Comparison of ENCODE assay signal across 30 mouse cellular contexts in genomic region chr1:186656201-186656600, GRCm38 (mm10). TPM values are rescaled to one million over a fixed set of nuclear protein-coding genes. Genes with fewer than 3 reads are reported as not detected.
DNase-seq lines count a peak whose midpoint lies in the region; ATAC-seq and TF ChIP-seq lines count a peak whose summit lies in the region.
"Had no signal": no experiment of that assay in that cellular context is flagged by ENCODE, and none has a peak within 500 bp of the region (broad histone marks: within the 10 kb centered on the region; RNA-seq: fewer than 3 reads in every experiment).

No protein-coding gene starts in this region.

- no peaks in the 10 kb centered on the region for H3K9me3 ChIP-seq in liver, embryonic 11.5 days (ENCODE audit: control insufficient read depth, low read length)
- H3K9me3 ChIP-seq in midbrain, embryonic 14.5 days (ENCODE audit: control insufficient read depth, low read length) = no peaks in the 10 kb centered on the region
- H3K9me3 ChIP-seq: embryonic facial prominence, embryonic 12.5 days; forebrain, embryonic 10.5 days; forebrain, embryonic 15.5 days; heart, embryonic 13.5 days; hindbrain, embryonic 15.5 days; kidney, embryonic 15.5 days; midbrain, embryonic 10.5 days had no signal

- no peak for TF ChIP-seq POLR2A in liver, adult 2 months (IDR thresholded peaks at IDR 0.05; ENCODE audit: extremely low read depth, insufficient read depth, low read length)

- H3K9ac ChIP-seq in liver, adult 2 months (ENCODE audit: low read depth, low read length) = no peak overlapping the region
- no peak overlapping the region for H3K9ac ChIP-seq in liver, embryonic 11.5 days (ENCODE audit: low read depth, low read length)
- H3K9ac ChIP-seq in midbrain, embryonic 14.5 days (replicated peaks; ENCODE audit: low read length) = no peak overlapping the region
- H3K9ac ChIP-seq: embryonic facial prominence, embryonic 12.5 days; forebrain, embryonic 15.5 days; heart, embryonic 13.5 days; hindbrain, embryonic 15.5 days; kidney, embryonic 15.5 days; liver, embryonic 14.5 days had no signal

- H3K27me3 ChIP-seq in liver, adult 2 months (ENCODE audit: control insufficient read depth, insufficient read depth, low read length) = no peaks in the 10 kb centered on the region
- H3K27me3 ChIP-seq in liver, embryonic 11.5 days (replicated peaks; ENCODE audit: control insufficient read depth, insufficient read depth, low read length) = no peaks in the 10 kb centered on the region
- no peaks in the 10 kb centered on the region for H3K27me3 ChIP-seq in midbrain, embryonic 14.5 days (ENCODE audit: control insufficient read depth, insufficient read depth, low read length)
- H3K27me3 ChIP-seq: embryonic facial prominence, embryonic 12.5 days; forebrain, embryonic 15.5 days; heart, embryonic 13.5 days; hindbrain, embryonic 15.5 days; kidney, embryonic 15.5 days had no signal

- no peak overlapping the region for H3K4me3 ChIP-seq in liver, adult 2 months (ENCODE audit: insufficient read depth, low read depth, low read length)
- no peak overlapping the region for H3K4me3 ChIP-seq in liver, embryonic 11.5 days (ENCODE audit: low read depth, low read length)
- H3K4me3 ChIP-seq in midbrain, embryonic 14.5 days (replicated peaks; ENCODE audit: low read depth, low read length) = no peak overlapping the region
- H3K4me3 ChIP-seq: embryonic facial prominence, embryonic 12.5 days; forebrain, embryonic 10.5 days; forebrain, embryonic 15.5 days; heart, embryonic 13.5 days; hindbrain, embryonic 15.5 days; kidney, embryonic 15.5 days; midbrain, embryonic 10.5 days had no signal

- no peak for ATAC-seq in liver, embryonic 11.5 days (replicated peaks; ENCODE audit: low FRiP score)
- ATAC-seq in midbrain, embryonic 14.5 days (ENCODE audit: low FRiP score, low TSS enrichment) = no peak
- ATAC-seq: midbrain, embryonic 16.5 days had no signal

- DNase-seq in gastrocnemius, adult 18-20 months (ENCODE audit: low spot score) = peak; percentile 57
- DNase-seq in gastrocnemius, postnatal 4 days (ENCODE audit: low spot score in 2 of 2) = no peak
- peak; percentile 46 for DNase-seq in liver, adult 2 months (ENCODE audit: extremely low read depth, low read depth, low spot score)
- DNase-seq in liver, embryonic 11.5 days (ENCODE audit: low spot score) = no peak
- peak; percentile 67 for DNase-seq in gonadal fat pad, adult 2 months (ENCODE audit: low read depth)
- no peak for DNase-seq in midbrain, embryonic 14.5 days
- no peak for DNase-seq in kidney, adult 8-10 months
- DNase-seq: adrenal gland, adult 2 months; cerebellum, adult 11 months; cerebellum, adult 9-10 months; cerebellum, postnatal 36 days; heart, postnatal 10 days; kidney, postnatal 36 days; layer of hippocampus, postnatal 36 days; left cerebral cortex, postnatal 4 days; lung, adult 2 months; lung, postnatal 10 days; right cerebral cortex, adult 18-20 months; thymus, adult 2 months; thymus, postnatal 36 days had no signal

- no peak overlapping the region for H3K27ac ChIP-seq in liver, adult 2 months (replicated peaks; ENCODE audit: insufficient read depth, low read depth, low read length)
- no peak overlapping the region for H3K27ac ChIP-seq in liver, embryonic 11.5 days (ENCODE audit: low read depth, low read length)
- no peak overlapping the region for H3K27ac ChIP-seq in midbrain, embryonic 14.5 days (replicated peaks; ENCODE audit: low read depth, low read length)
- H3K27ac ChIP-seq: embryonic facial prominence, embryonic 12.5 days; forebrain, embryonic 10.5 days; kidney, embryonic 15.5 days; liver, embryonic 14.5 days; midbrain, embryonic 10.5 days had no signal

- H3K36me3 ChIP-seq in liver, adult 2 months (ENCODE audit: control insufficient read depth, insufficient read depth, low read length) = no peaks in the 10 kb centered on the region
- no peaks in the 10 kb centered on the region for H3K36me3 ChIP-seq in liver, embryonic 11.5 days (ENCODE audit: control insufficient read depth, insufficient read depth, low read length)
- no peaks in the 10 kb centered on the region for H3K36me3 ChIP-seq in midbrain, embryonic 14.5 days (ENCODE audit: control insufficient read depth, insufficient read depth, low read length)
- H3K36me3 ChIP-seq: embryonic facial prominence, embryonic 12.5 days; forebrain, embryonic 10.5 days; forebrain, embryonic 15.5 days; hindbrain, embryonic 15.5 days; kidney, embryonic 15.5 days; midbrain, embryonic 10.5 days had no signal

- no peaks in the 10 kb centered on the region for H3K4me1 ChIP-seq in liver, adult 2 months (ENCODE audit: control insufficient read depth, insufficient read depth, low read length)
- no peaks in the 10 kb centered on the region for H3K4me1 ChIP-seq in liver, embryonic 11.5 days (replicated peaks; ENCODE audit: control insufficient read depth, insufficient read depth, low read length)
- H3K4me1 ChIP-seq in midbrain, embryonic 14.5 days (ENCODE audit: control insufficient read depth, insufficient read depth, low read length) = peaks cover 3% of the 10 kb centered on the region; the same call in 1 of the 2 replicates

- 35% methylated on average over 1 of the region's 1 CpGs for WGBS in liver, adult 2 months
- 76% methylated on average over 1 of the region's 1 CpGs for WGBS in liver, embryonic 11.5 days
- WGBS in midbrain, embryonic 14.5 days = 89% methylated on average over 1 of the region's 1 CpGs

- H3K79me2 ChIP-seq in liver, adult 2 months (ENCODE audit: control insufficient read depth, insufficient read depth, low read length) = no peaks in the 10 kb centered on the region

- no peak for TF ChIP-seq CTCF in liver, adult 2 months (IDR thresholded peaks at IDR 0.05; ENCODE audit: low read depth, low read length)

- no peak overlapping the region for H3K4me2 ChIP-seq in liver, embryonic 11.5 days
- H3K4me2 ChIP-seq in midbrain, embryonic 14.5 days (ENCODE audit: low read length) = no peak overlapping the region
- H3K4me2 ChIP-seq: embryonic facial prominence, embryonic 12.5 days; forebrain, embryonic 15.5 days; heart, embryonic 13.5 days; hindbrain, embryonic 15.5 days; kidney, embryonic 15.5 days had no signal

RNA-seq across cellular contexts. Expression of gene Tgfb2, which starts 49.6 kb away (rescaled TPM):
- total RNA-seq in gastrocnemius, adult 18-20 months (2021) = 10 to 100 TPM; 15.5 to 17.9 TPM
- 10 to 100 TPM; 37.3 to 39.4 TPM for total RNA-seq in gastrocnemius, postnatal 4 days (2021)
- 0.27 and 0.28 TPM in 2 replicates for total RNA-seq in liver, adult 2 months (2014; rRNA removed)
- 0.11 and 0.12 TPM in 2 replicates for polyA plus RNA-seq in liver, adult 2 months (2012; rRNA removed)
- 18.9 and 19.6 TPM in 2 replicates for polyA plus RNA-seq in liver, embryonic 11.5 days (2014; fragmentation: Nextera tagmentation; extraction: Ambion mirVana)
- polyA plus RNA-seq in gonadal fat pad, adult 2 months (2012; rRNA removed) = 1.6 and 3.3 TPM in 2 replicates
- polyA plus RNA-seq in midbrain, embryonic 14.5 days (2014; fragmentation: Nextera tagmentation; extraction: Ambion mirVana) = 11.8 and 14.7 TPM in 2 replicates
- total RNA-seq: neutrophil, adult 5-6 weeks had no signal

Comparison
In these comparisons a context has a peak if more than half of its experiments do, and no peak if none do; other contexts are left out.
1. DNase-seq: peak in gastrocnemius, adult 18-20 months (single experiment), liver, adult 2 months (single experiment) and gonadal fat pad, adult 2 months (single experiment); none in gastrocnemius, postnatal 4 days (0 of 2), liver, embryonic 11.5 days (single experiment), midbrain, embryonic 14.5 days (single experiment) and kidney, adult 8-10 months (0 of 2).